Mouse (Mus musculus): Measurements from ENCODE around the gene Epb41l1. TPM values are rescaled to one million over a fixed set of nuclear protein-coding genes. Genes with fewer than 3 reads are reported as not detected.

The Epb41l1 gene
- polyA plus RNA-seq, 1 experiment from 2014 or later, result 0.67 TPM

DNA sequence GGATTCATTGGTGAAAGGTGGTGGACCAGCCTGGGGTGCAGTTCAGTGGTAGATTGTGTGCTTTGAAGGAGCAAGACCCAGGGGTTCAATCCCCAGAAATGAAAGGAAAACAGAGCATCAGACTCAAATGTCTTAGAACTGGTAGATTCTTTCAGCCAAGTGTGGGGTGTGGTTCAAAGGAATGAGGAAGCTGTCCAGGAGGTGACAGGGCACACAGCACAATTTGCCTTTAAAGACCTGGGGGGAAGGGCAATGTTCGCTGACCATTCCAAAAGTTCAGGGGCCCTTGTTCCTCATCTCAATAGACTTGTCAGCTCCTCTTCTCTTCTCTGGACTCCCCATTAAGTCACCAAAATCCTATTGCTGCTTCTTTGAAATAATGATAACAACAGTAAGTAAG lies 3.5 kb upstream of the Epb41l1 start:
- H3K9ac ChIP-seq (ENCODE audit: low read depth, low read length), result no peak overlapping the region
- no peak overlapping the region for H3K4me2 ChIP-seq (ENCODE audit: low read depth, low read length)
- H3K4me1 ChIP-seq (ENCODE audit: control insufficient read depth, low read depth, low read length), result peaks cover 3% of the 10 kb centered on the region; the same call in 1 of the 2 replicates
- no peak overlapping the region for H3K4me3 ChIP-seq (ENCODE audit: low read depth, low read length)
- H3K36me3 ChIP-seq (ENCODE audit: control insufficient read depth, insufficient read depth), result no peaks in the 10 kb centered on the region
- WGBS (ENCODE audit: insufficient replicate concordance), result 12% methylated on average over 1 of the region's 1 CpGs
- peaks cover 35% of the 10 kb centered on the region for H3K27me3 ChIP-seq (ENCODE audit: control insufficient read depth, insufficient read depth, low read depth, low read length)
- ATAC-seq (ENCODE audit: low read depth), result no peak
- H3K27ac ChIP-seq (ENCODE audit: low read length), result no peak overlapping the region
- no peaks in the 10 kb centered on the region for H3K9me3 ChIP-seq (replicated peaks; ENCODE audit: control insufficient read depth, low read length)

DNA sequence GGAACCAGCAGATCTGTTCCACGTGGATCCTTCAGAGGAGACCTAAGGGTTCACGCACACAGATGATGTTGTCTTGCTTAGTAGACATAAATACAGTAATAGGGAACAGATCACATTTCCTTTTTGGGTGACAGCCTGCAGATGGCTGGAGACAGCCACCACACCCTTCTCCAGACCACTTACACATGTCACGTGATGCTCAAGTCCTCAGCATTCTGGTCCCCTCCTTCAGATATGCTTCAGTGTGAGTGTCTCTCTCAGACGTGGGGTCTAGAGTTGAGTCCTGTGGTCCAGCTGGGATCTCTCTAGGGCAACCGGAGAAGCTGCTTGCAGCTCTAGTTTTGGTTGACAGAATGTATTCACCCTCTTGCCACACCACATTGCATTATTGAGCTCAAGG lies 2.2 kb upstream of the Epb41l1 start:
- H3K9ac ChIP-seq (ENCODE audit: low read depth, low read length), result no peak overlapping the region
- H3K4me1 ChIP-seq (ENCODE audit: control insufficient read depth, low read depth, low read length), result peaks cover 3% of the 10 kb centered on the region; the same call in 1 of the 2 replicates
- no peak overlapping the region for H3K4me2 ChIP-seq (ENCODE audit: low read depth, low read length)
- ATAC-seq (ENCODE audit: low read depth), result no peak
- H3K4me3 ChIP-seq (ENCODE audit: low read depth, low read length), result no peak overlapping the region
- no peaks in the 10 kb centered on the region for H3K36me3 ChIP-seq (ENCODE audit: control insufficient read depth, insufficient read depth)
- no peaks in the 10 kb centered on the region for H3K9me3 ChIP-seq (replicated peaks; ENCODE audit: control insufficient read depth, low read length)
- 52% methylated on average over 5 of the region's 5 CpGs for WGBS (ENCODE audit: insufficient replicate concordance)
- no peak overlapping the region for H3K27ac ChIP-seq (ENCODE audit: low read length)
- peaks cover 45% of the 10 kb centered on the region for H3K27me3 ChIP-seq (ENCODE audit: control insufficient read depth, insufficient read depth, low read depth, low read length)

DNA sequence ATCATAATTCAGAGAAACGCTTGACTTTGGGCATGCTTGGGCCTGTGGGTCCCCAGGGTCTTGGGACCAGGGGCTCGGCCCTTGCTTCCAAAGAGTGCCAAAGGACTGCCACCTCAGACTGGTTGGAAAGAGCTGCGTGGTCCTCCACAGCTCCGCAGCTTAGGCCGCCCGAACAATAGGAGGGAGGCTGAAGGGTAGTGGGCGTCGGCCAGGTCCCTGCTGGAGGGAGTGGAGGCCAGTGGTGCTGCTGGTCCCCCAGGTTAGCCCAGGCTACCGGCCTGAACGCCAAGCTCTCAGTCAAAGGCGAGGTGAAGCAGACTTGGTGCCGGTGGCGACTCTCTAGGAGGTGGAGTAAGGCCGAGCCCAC lies 399 bp upstream of the Epb41l1 start:
- 27% methylated on average over 14 of the region's 14 CpGs for WGBS (ENCODE audit: insufficient replicate concordance)
- Histone ChIP-seq H3K27me3 (ENCODE audit: control insufficient read depth, insufficient read depth, low read depth, low read length) (peaks cover 48% of the 10 kb centered on the region), H3K9ac (ENCODE audit: low read depth, low read length) (peak overlapping the region; percentile 21; the same call in 1 of the 2 replicates)

DNA sequence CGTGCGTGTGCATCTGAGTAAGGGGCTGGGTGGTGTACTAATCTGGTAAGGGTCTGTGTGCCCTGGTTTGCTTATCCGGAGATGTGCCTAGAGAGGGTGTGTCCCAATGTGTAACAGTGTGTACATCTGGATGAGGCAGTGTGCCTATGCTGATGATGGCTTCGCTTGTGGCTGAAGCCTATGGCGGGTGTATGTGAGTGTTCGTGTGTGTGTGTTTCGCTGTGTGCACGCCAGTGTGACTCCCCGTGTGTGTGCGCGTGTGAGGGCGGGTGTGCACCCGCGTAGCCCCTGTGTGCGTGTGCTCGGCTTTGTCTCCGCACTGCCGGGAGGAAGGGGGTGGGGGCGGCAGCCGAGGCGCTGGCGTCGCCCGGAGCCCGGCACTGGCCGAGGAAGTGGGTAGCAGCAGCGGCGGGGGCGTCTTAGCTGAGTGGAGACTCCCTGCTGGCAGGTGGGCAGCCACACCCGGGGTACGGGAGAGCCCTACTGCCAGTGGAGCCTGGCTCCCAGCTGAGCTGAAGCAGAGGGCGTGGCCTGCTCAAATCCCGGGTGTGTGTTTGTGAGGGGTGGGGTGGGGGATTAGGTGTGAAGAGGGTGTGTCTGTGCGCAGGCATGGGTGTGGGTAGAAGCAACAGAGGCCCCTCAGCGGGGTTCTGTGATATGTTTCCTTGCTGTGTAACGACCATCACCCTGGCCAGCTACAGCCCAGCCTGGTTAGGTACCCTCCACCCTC lies 837 bp downstream of the Epb41l1 start:
- Histone ChIP-seq H3K27ac (ENCODE audit: low read length) (no peak overlapping the region), H3K9ac (ENCODE audit: low read depth, low read length) (no peak overlapping the region; the same call in 1 of the 2 replicates), H3K27me3 (ENCODE audit: control insufficient read depth, insufficient read depth, low read depth, low read length) (peaks cover 48% of the 10 kb centered on the region), H3K9me3 (replicated peaks; ENCODE audit: control insufficient read depth, low read length) (no peaks in the 10 kb centered on the region), H3K36me3 (ENCODE audit: control insufficient read depth, insufficient read depth) (no peaks in the 10 kb centered on the region), H3K4me1 (ENCODE audit: control insufficient read depth, low read depth, low read length) (peaks cover 3% of the 10 kb centered on the region; the same call in 1 of the 2 replicates), H3K4me2 (ENCODE audit: low read depth, low read length) (peak overlapping the region; percentile 67), H3K4me3 (ENCODE audit: low read depth, low read length) (peak overlapping the region; percentile 55)
- WGBS (ENCODE audit: insufficient replicate concordance), result under 1% methylated on average over 35 of the region's 36 CpGs
- ATAC-seq (ENCODE audit: low read depth), result peak; percentile 27; the same call in 1 of the 2 replicates

More for the DNA sequence above, 399 bp upstream of the Epb41l1 start:
- Histone ChIP-seq H3K4me2 (ENCODE audit: low read depth, low read length) (peak overlapping the region; percentile 67), H3K4me3 (ENCODE audit: low read depth, low read length) (peak overlapping the region; percentile 55), H3K27ac (ENCODE audit: low read length) (no peak overlapping the region), H3K9me3 (replicated peaks; ENCODE audit: control insufficient read depth, low read length) (no peaks in the 10 kb centered on the region), H3K4me1 (ENCODE audit: control insufficient read depth, low read depth, low read length) (peaks cover 3% of the 10 kb centered on the region; the same call in 1 of the 2 replicates), H3K36me3 (ENCODE audit: control insufficient read depth, insufficient read depth) (no peaks in the 10 kb centered on the region)
- ATAC-seq (ENCODE audit: low read depth), result no peak

DNA sequence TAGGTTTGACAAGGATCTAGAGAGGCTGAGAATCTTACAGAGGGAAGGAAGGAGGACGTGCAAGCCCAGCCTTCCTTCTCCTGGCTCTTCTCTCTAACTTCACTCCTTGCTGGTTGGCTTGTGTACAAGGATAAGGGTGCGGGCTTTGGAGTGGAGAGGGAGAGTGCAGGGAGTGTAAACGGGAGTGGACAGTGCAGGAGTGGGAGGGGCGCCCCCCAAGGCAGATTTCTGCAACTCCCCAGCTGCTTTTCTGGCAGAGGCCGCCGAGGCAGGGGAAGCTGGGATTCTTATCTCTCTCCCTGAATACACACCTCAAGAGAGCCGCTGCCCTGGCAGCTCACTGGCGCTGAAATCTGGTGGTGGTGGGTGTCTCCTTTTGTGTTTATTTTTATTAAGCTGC lies 1.9 kb downstream of the Epb41l1 start:
- H3K4me2 ChIP-seq (ENCODE audit: low read depth, low read length), result no peak overlapping the region
- H3K27me3 ChIP-seq (ENCODE audit: control insufficient read depth, insufficient read depth, low read depth, low read length), result peaks cover 48% of the 10 kb centered on the region
- H3K9me3 ChIP-seq (replicated peaks; ENCODE audit: control insufficient read depth, low read length), result no peaks in the 10 kb centered on the region
- no peaks in the 10 kb centered on the region for H3K36me3 ChIP-seq (ENCODE audit: control insufficient read depth, insufficient read depth)
- peaks cover 3% of the 10 kb centered on the region; the same call in 1 of the 2 replicates for H3K4me1 ChIP-seq (ENCODE audit: control insufficient read depth, low read depth, low read length)
- no peak overlapping the region for H3K9ac ChIP-seq (ENCODE audit: low read depth, low read length)
- H3K27ac ChIP-seq (ENCODE audit: low read length), result no peak overlapping the region
- whole genome bisulfite sequencing (ENCODE audit: insufficient replicate concordance), result 3% methylated on average over 7 of the region's 8 CpGs
- no peak overlapping the region for H3K4me3 ChIP-seq (ENCODE audit: low read depth, low read length)
- no peak for ATAC-seq (ENCODE audit: low read depth)

DNA sequence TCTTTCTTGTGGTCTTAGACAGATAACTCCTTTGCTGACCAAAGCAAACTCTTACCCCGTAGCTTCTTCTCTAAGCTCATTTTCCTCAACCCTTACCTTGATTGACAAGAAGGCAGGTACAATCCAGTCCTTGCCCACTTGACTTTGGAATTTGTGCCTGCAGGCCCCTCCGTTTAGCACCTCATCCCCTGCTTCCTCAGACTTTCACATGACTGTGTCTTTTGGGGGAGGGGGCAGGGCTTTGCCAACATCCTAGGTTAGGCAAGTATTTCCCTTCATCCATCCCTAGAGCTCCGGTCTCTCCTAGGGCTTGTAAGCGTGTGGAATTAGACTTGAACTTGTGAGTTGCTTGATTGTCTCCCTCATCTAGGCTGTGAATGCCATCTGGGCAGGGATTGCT lies 3.0 kb downstream of the Epb41l1 start:
- no peak for ATAC-seq (ENCODE audit: low read depth)
- Histone ChIP-seq H3K27ac (ENCODE audit: low read length) (no peak overlapping the region), H3K4me1 (ENCODE audit: control insufficient read depth, low read depth, low read length) (peaks cover 3% of the 10 kb centered on the region; the same call in 1 of the 2 replicates), H3K36me3 (ENCODE audit: control insufficient read depth, insufficient read depth) (no peaks in the 10 kb centered on the region), H3K9me3 (replicated peaks; ENCODE audit: control insufficient read depth, low read length) (no peaks in the 10 kb centered on the region), H3K4me3 (ENCODE audit: low read depth, low read length) (no peak overlapping the region), H3K9ac (ENCODE audit: low read depth, low read length) (no peak overlapping the region), H3K27me3 (ENCODE audit: control insufficient read depth, insufficient read depth, low read depth, low read length) (peaks cover 48% of the 10 kb centered on the region), H3K4me2 (ENCODE audit: low read depth, low read length) (no peak overlapping the region)
- WGBS (ENCODE audit: insufficient replicate concordance), result 51% methylated on average over 4 of the region's 4 CpGs

DNA sequence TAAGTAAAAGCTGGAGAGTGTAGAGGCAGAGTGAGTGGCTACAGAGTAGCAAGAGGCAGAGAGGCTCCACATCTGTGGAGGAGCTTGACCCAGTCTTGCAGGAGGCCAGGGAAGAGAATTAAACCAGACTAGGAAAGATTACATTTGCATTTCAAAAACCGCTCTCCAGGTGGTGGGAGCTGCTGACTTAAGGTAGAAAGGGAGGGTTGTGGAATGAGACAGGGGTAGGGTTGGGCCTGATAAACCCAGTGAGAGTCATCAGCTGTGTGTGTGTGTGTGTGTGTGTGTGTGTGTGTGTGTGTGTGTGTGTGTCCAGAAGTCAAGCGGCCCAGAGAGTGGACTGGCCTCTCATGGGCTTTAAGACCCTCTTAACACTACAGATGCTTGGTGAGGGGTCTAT lies 4.9 kb downstream of the Epb41l1 start:
- ATAC-seq (ENCODE audit: low read depth), result no peak
- H3K27ac ChIP-seq (ENCODE audit: low read length), result no peak overlapping the region
- H3K9me3 ChIP-seq (replicated peaks; ENCODE audit: control insufficient read depth, low read length), result no peaks in the 10 kb centered on the region
- H3K27me3 ChIP-seq (ENCODE audit: control insufficient read depth, insufficient read depth, low read depth, low read length), result peaks cover 30% of the 10 kb centered on the region
- no peak overlapping the region for H3K4me3 ChIP-seq (ENCODE audit: low read depth, low read length)
- peaks cover 3% of the 10 kb centered on the region; the same call in 1 of the 2 replicates for H3K4me1 ChIP-seq (ENCODE audit: control insufficient read depth, low read depth, low read length)
- WGBS (ENCODE audit: insufficient replicate concordance), result 62% methylated on average over 2 of the region's 2 CpGs
- no peak overlapping the region for H3K9ac ChIP-seq (ENCODE audit: low read depth, low read length)
- no peak overlapping the region for H3K4me2 ChIP-seq (ENCODE audit: low read depth, low read length)
- no peaks in the 10 kb centered on the region for H3K36me3 ChIP-seq (ENCODE audit: control insufficient read depth, insufficient read depth)

DNA sequence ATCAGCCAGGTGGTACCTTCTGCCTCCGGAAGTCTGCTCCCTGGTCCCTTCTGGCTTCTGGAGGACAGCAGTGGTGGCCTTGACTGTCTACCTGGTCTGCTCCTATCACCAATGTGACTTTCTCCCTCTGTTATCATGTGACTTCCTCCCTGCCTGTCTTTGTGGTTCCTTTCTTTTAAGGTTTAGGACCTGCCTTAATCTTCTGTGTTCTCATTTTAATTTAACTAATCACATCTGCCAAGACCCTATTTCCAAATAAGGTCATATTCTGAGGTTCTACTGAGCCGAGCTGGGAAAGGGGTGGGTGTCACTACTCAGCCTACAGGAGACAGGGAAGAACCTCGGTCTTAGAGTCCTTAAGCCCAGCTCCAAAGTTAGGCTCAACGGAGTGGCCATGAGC lies 5.4 kb downstream of the Epb41l1 start:
- no peak overlapping the region for H3K27ac ChIP-seq (ENCODE audit: low read length)
- WGBS (ENCODE audit: insufficient replicate concordance), result 48% methylated on average over 4 of the region's 4 CpGs
- H3K4me3 ChIP-seq (ENCODE audit: low read depth, low read length), result no peak overlapping the region
- no peaks in the 10 kb centered on the region for H3K9me3 ChIP-seq (replicated peaks; ENCODE audit: control insufficient read depth, low read length)
- H3K4me1 ChIP-seq (ENCODE audit: control insufficient read depth, low read depth, low read length), result peaks cover 3% of the 10 kb centered on the region; the same call in 1 of the 2 replicates
- no peak overlapping the region for H3K4me2 ChIP-seq (ENCODE audit: low read depth, low read length)
- peaks cover 24% of the 10 kb centered on the region for H3K27me3 ChIP-seq (ENCODE audit: control insufficient read depth, insufficient read depth, low read depth, low read length)
- ATAC-seq (ENCODE audit: low read depth), result no peak
- no peak overlapping the region for H3K9ac ChIP-seq (ENCODE audit: low read depth, low read length)
- no peaks in the 10 kb centered on the region for H3K36me3 ChIP-seq (ENCODE audit: control insufficient read depth, insufficient read depth)

DNA sequence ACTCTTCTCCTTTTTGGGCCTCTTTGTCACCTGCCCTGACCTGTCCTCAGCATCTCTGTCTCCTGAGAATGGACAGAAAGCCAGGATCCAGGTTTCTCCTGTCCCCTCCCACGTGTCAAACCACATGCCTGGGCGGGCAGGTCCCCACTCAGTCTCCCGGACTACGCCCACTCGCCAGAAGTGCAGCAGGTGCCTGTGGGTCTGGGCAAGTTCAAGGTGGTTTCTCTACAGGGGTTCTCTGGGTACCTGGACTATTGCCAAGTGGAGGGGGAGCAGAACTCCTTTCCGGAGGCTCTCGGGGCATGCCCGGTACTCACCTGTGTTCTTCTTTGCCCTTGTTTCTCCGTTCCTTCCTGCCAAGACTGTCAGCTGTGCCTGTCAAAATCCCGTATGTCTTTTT lies 9.1 kb downstream of the Epb41l1 start:
- Histone ChIP-seq H3K9ac (ENCODE audit: low read depth, low read length) (no peak overlapping the region), H3K9me3 (replicated peaks; ENCODE audit: control insufficient read depth, low read length) (no peaks in the 10 kb centered on the region), H3K27ac (ENCODE audit: low read length) (no peak overlapping the region), H3K4me2 (ENCODE audit: low read depth, low read length) (no peak overlapping the region), H3K4me3 (ENCODE audit: low read depth, low read length) (no peak overlapping the region), H3K27me3 (ENCODE audit: control insufficient read depth, insufficient read depth, low read depth, low read length) (no peaks in the 10 kb centered on the region), H3K4me1 (ENCODE audit: control insufficient read depth, low read depth, low read length) (no peaks in the 10 kb centered on the region), H3K36me3 (ENCODE audit: control insufficient read depth, insufficient read depth) (no peaks in the 10 kb centered on the region)
- no peak for ATAC-seq (ENCODE audit: low read depth)
- WGBS (ENCODE audit: insufficient replicate concordance), result 67% methylated on average over 10 of the region's 10 CpGs

Data from liver, embryonic 16.5 days (tissue).